Mouse (Mus musculus) spleen, adult 2 months (tissue): ENCODE measurements around the gene Gm3512. TPM values are rescaled to one million over a fixed set of nuclear protein-coding genes. Genes with fewer than 3 reads are reported as not detected.
"Not testable (repeated sequence)": the region's sequence is repeated elsewhere in the genome, so short reads cannot be mapped to it uniquely, and the experiment has no call there.

ENCODE experiments used
- DNase-seq, 2 experiments: peaks; one replicate each; pipeline versions ENCODE4 v3.0.0 to v3.0.0-alpha.2; 2012 to 2021; ENCODE audit warnings: low spot score in 2 of 2, low read depth in 1 of 2
- H3K27ac ChIP-seq: fragments of 200-500 bp; 2 replicates; pipeline ENCODE4 v1.5.1; 2012; ENCODE audit warnings: low read length, inconsistent platforms; ENCODE audit not compliant: insufficient read depth
- H3K27me3 ChIP-seq: fragments of 200-500 bp; 2 replicates; pipeline ENCODE4 v1.6.1; 2012; ENCODE audit warnings: mild to moderate bottlenecking, moderate library complexity, low read length, inconsistent platforms; ENCODE audit not compliant: control insufficient read depth, insufficient read depth
- H3K36me3 ChIP-seq: fragments of 200-500 bp; 2 replicates; pipeline ENCODE4 v1.6.1; 2012; ENCODE audit warnings: mild to moderate bottlenecking, low read length, inconsistent platforms; ENCODE audit not compliant: control insufficient read depth, insufficient read depth
- H3K4me1 ChIP-seq: fragments of 200-500 bp; 2 replicates; pipeline ENCODE4 v1.6.1; 2011; ENCODE audit warnings: inconsistent platforms; ENCODE audit not compliant: control insufficient read depth, insufficient read depth, insufficient read length
- H3K4me3 ChIP-seq: fragments of 200-500 bp; 2 replicates; pipeline ENCODE4 v1.5.1; 2011; ENCODE audit warnings: mild to moderate bottlenecking, inconsistent platforms; ENCODE audit not compliant: insufficient read depth, insufficient read length; ENCODE audit errors: extremely low read depth
- WGBS: fragments of 180-500 bp; shearing (Covaris S2); methylation state at CpG from one replicate; pipeline ENCODE4 v1.1.7; 2018; 5-methylcytosine and 5-hydroxymethylcytosine counted together
- polyA plus RNA-seq: library from polyadenylated mRNA; depleted of rRNA; stranded (reverse); fragments of >200 nt; gene quantifications from 2 replicates; pipeline ENCODE4 v1.2.3, GENCODE M21; 2012; rRNA removed

Gene Gm3512
- 0.08 TPM in 1 of 2 replicates, not detected in the other for polyA plus RNA-seq

DNA sequence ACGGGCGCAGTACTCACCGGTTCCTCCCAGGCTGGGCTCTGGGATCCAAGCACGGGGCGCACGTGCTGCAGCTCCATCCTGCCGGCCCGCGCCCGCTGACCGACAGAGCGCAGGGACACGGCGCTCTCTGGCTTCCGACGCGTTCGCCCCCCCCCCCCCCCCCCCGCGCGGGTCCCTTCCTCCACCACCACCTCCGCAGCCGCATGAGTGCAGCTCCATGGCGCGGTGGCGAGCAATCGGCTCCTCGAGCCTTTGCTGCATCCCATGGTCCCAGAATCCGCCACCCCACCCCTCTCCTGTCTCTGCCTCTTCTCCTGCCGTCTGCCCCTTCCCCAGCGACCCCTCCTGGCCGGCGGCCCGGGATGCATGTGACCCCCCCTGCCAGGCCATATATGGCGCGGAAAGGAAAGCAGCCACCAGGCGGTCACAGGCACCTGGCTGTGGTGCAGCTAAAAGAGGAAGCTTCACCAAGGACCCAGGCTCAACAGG is at the start of gene Gm3512:
Gm3512 (minus strand) TSS at position 51 of the 489 bp plus-strand sequence.
- not testable (repeated sequence) for DNase-seq, H3K36me3 ChIP-seq, H3K4me1 ChIP-seq, H3K4me3 ChIP-seq, H3K27me3 ChIP-seq, H3K27ac ChIP-seq
- no CpG with 5 or more reads among the region's 37 CpGs for WGBS

GRCm38 (mm10) chr14:7200070-7200469 is 25.7 kb upstream of the Gm3512 start:
- H3K4me3 ChIP-seq, H3K36me3 ChIP-seq, H3K27ac ChIP-seq, H3K4me1 ChIP-seq, H3K27me3 ChIP-seq: not testable (repeated sequence)
- DNase-seq, result peak in 1 of 2 experiments; percentile 2
- 80% methylated on average over 2 of the region's 3 CpGs for WGBS

- H3K27me3 ChIP-seq, H3K4me1 ChIP-seq, H3K27ac ChIP-seq, H3K36me3 ChIP-seq, H3K4me3 ChIP-seq, DNase-seq: not testable (repeated sequence)
- no CpG with 5 or more reads among the region's 2 CpGs for WGBS
These were observed 20.1 kb upstream of the Gm3512 start, which contains the start of gene Gm16434 for GRCm38 (mm10) chr14:7194440-7194839. TSS of gene Gm16434 (minus strand) at chr14:7194540.

GRCm38 (mm10) chr14:7125312-7125711 is 49.0 kb downstream of the Gm3512 start, which contains the start of gene Gm6676:
TSS of gene Gm6676 (minus strand) at chr14:7125412.
- not testable (repeated sequence) for DNase-seq, H3K27me3 ChIP-seq, H3K4me1 ChIP-seq, H3K4me3 ChIP-seq, H3K27ac ChIP-seq, H3K36me3 ChIP-seq
- no CpG with 5 or more reads among the region's 2 CpGs for WGBS

DNA sequence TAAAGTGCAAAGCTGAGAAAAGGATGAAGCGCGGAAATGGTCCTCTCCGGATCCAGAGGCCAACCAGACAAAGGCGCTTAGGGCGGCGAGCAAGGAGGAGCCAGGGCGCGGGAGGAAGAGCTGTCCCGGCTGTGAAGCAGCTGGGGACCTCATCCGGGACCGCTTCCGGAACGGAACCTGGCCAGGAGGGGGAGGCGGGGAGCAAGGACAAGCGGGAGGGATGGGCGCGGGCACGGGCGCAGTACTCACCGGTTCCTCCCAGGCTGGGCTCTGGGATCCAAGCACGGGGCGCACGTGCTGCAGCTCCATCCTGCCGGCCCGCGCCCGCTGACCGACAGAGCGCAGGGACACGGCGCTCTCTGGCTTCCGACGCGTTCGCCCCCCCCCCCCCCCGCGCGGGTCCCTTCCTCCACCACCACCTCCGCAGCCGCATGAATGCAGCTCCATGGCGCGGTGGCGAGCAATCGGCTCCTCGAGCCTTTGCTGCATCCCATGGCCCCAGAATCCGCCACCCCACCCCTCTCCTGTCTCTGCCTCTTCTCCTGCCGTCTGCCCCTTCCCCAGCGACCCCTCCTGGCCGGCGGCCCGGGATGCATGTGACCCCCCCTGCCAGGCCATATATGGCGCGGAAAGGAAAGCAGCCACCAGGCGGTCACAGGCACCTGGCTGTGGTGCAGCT is 69.1 kb downstream of the Gm3512 start:
- WGBS, result 0% methylated on average over 8 of the region's 54 CpGs
- not testable (repeated sequence) for H3K27ac ChIP-seq, H3K36me3 ChIP-seq, H3K4me1 ChIP-seq, H3K27me3 ChIP-seq
- H3K4me3 ChIP-seq, result peak overlapping the region; percentile 36
- DNase-seq, result peak in 1 of 2 experiments; percentile 0

Other genes with a start within 250 kb of the Gm3512 start
- not detected in 2 replicates for gene Gm6356, start 200.7 kb downstream of the Gm3512 start, polyA plus RNA-seq
- gene Gm10406, start 147.1 kb downstream of the Gm3512 start, polyA plus RNA-seq, result 0.15 TPM in 1 of 2 replicates, not detected in the other
- gene Gm3685, start 129.6 kb downstream of the Gm3512 start, polyA plus RNA-seq, result not detected in 2 replicates
- 0.05 and 0.08 TPM in 2 replicates for gene Gm3696, start 73.9 kb downstream of the Gm3512 start, polyA plus RNA-seq
- gene Gm6676, start 49.1 kb downstream of the Gm3512 start, polyA plus RNA-seq, result not detected in 2 replicates
- gene Gm16434, start 20.0 kb upstream of the Gm3512 start, polyA plus RNA-seq, result not detected in 2 replicates
- gene Gm3727, start 90.2 kb upstream of the Gm3512 start, polyA plus RNA-seq, result not detected in 2 replicates
- 0.09 TPM in 1 of 2 replicates, not detected in the other for gene Gm3739, start 140.5 kb upstream of the Gm3512 start, polyA plus RNA-seq
- gene Gm5797, start 157.9 kb upstream of the Gm3512 start, polyA plus RNA-seq, result not detected in 2 replicates
- not detected in 2 replicates for gene Gm8374, start 190.6 kb upstream of the Gm3512 start, polyA plus RNA-seq